Mouse (Mus musculus) liver, embryonic 13.5 days (tissue): Measurements from ENCODE around the gene Ksr1. TPM values are rescaled to one million over a fixed set of nuclear protein-coding genes. Genes with fewer than 3 reads are reported as not detected.

Experiments
- ATAC-seq: fragments of 200-750 bp; cut with Nextera tagmentation; 2 replicates; pipeline ENCODE4 v1.8.0; 2017; ENCODE audit warnings: low read depth, mild to moderate bottlenecking, moderate number of reproducible peaks, moderate library complexity
- DNase-seq: peaks from one replicate; pipeline ENCODE4 v3.0.0; 2022
- H3K27ac ChIP-seq: fragments of 300-500 bp; sonication (generic); 2 replicates; pipeline ENCODE4 v1.5.1; 2015; ENCODE audit warnings: moderate library complexity, mild to moderate bottlenecking, inconsistent platforms
- H3K27me3 ChIP-seq: fragments of 300-500 bp; sonication (generic); 2 replicates; pipeline ENCODE4 v1.6.1; 2015; ENCODE audit warnings: mild to moderate bottlenecking, inconsistent platforms
- H3K36me3 ChIP-seq: fragments of 300-500 bp; sonication (generic); 2 replicates; pipeline ENCODE4 v1.6.1; 2015; ENCODE audit warnings: mild to moderate bottlenecking, inconsistent platforms
- H3K4me1 ChIP-seq: fragments of 300-500 bp; sonication (generic); replicated peaks from 2 replicates; pipeline ENCODE4 v1.6.1; 2015; ENCODE audit warnings: inconsistent platforms
- H3K4me2 ChIP-seq: fragments of 300-500 bp; sonication (generic); 2 replicates; pipeline ENCODE4 v1.6.1; 2015; ENCODE audit warnings: inconsistent platforms, mild to moderate bottlenecking, moderate library complexity
- H3K4me3 ChIP-seq: fragments of 300-500 bp; sonication (generic); replicated peaks from 2 replicates; pipeline ENCODE4 v1.5.1; 2015; ENCODE audit warnings: mild to moderate bottlenecking, inconsistent platforms
- H3K9ac ChIP-seq: fragments of 300-500 bp; sonication (generic); 2 replicates; pipeline ENCODE4 v1.6.1; 2015; ENCODE audit warnings: mild to moderate bottlenecking, inconsistent platforms
- H3K9me3 ChIP-seq: fragments of 300-500 bp; sonication (generic); replicated peaks from 2 replicates; pipeline ENCODE4 v1.6.1; 2016; ENCODE audit warnings: inconsistent platforms
- WGBS: fragments of 180-500 bp; shearing (Covaris S2); methylation state at CpG from one replicate; pipeline ENCODE4 v1.1.7; 2015; ENCODE audit not compliant: insufficient replicate concordance; 5-methylcytosine and 5-hydroxymethylcytosine counted together
- polyA plus RNA-seq: library from polyadenylated mRNA; unstranded; fragments of >200 nt; fragmentation: Nextera tagmentation; extraction: Ambion mirVana; gene quantifications from 2 replicates; pipeline ENCODE4 v1.2.1, GENCODE M21; 2015

The Ksr1 gene
- polyA plus RNA-seq, 1 experiment from 2014 or later, result 1.8 TPM

DNA sequence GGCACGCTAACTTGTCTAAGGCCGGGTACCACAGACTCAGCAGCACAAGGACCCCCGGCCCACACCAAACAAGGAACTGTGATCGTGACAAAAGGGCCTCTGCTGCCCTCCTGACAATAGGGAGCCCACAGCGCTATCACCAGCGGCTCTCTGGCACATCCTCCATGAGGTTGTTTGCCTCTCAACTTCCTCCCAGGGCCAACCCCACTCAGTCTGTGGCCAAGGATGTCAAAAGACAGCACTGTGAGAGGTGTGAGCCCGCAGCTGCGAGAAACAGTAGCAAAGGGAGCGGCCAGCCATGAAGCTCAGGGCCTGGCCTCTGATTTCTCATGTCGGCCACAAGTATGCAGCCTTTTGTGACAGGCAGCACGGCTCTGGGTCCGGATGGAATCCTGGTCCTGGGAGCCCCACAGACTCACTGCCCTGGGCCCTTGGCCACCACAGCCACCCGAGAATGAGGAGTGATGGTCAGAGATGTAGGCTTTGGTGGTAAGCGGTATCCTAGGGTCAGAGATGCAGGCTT lies 104.2 kb downstream of the Ksr1 start:
- H3K9ac ChIP-seq, result no peak overlapping the region
- H3K27ac ChIP-seq, result no peak overlapping the region
- H3K36me3 ChIP-seq, result peaks cover 30% of the 10 kb centered on the region
- 63% methylated on average over 14 of the region's 14 CpGs for WGBS
- H3K4me2 ChIP-seq, result no peak overlapping the region
- H3K4me1 ChIP-seq, result peaks cover 11% of the 10 kb centered on the region
- no peak for ATAC-seq
- H3K9me3 ChIP-seq, result no peaks in the 10 kb centered on the region
- DNase-seq, result no peak
- no peaks in the 10 kb centered on the region for H3K27me3 ChIP-seq
- no peak overlapping the region for H3K4me3 ChIP-seq

- ATAC-seq (no peak), DNase-seq (no peak)
- Histone ChIP-seq H3K36me3 (peaks cover 22% of the 10 kb centered on the region), H3K4me1 (peaks cover 18% of the 10 kb centered on the region), H3K9ac (no peak overlapping the region), H3K9me3 (no peaks in the 10 kb centered on the region), H3K4me3 (no peak overlapping the region), H3K27ac (no peak overlapping the region), H3K4me2 (no peak overlapping the region), H3K27me3 (no peaks in the 10 kb centered on the region)
- whole genome bisulfite sequencing, result 59% methylated on average over 2 of the region's 2 CpGs
Observed at GRCm38 (mm10) chr11:79039488-79039887, 106.7 kb downstream of the Ksr1 start.

DNA sequence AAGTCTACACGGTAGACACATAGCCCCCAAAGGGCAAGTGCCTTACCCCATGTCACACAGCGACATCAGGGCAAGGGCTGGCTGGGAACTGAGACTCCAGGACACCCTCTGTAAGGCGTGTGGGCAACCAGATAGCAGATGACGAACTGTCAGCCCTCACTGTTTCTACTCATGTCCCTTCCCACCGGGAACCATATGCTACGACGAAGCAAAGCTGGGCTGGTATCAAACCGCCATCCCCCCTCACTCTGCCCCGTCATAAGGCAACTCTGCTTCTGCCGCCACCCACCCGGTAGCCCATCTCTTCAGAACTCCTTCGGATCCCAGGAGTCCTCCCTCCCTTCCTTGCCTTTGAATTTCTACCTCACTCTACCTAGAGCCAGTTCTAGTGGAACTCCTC lies 108.7 kb downstream of the Ksr1 start:
- Histone ChIP-seq H3K9ac (no peak overlapping the region), H3K4me2 (no peak overlapping the region), H3K36me3 (peaks cover 13% of the 10 kb centered on the region; the same call in 1 of the 2 replicates), H3K27ac (no peak overlapping the region), H3K9me3 (no peaks in the 10 kb centered on the region), H3K4me3 (no peak overlapping the region), H3K4me1 (peaks cover 18% of the 10 kb centered on the region), H3K27me3 (no peaks in the 10 kb centered on the region)
- WGBS, result 32% methylated on average over 12 of the region's 12 CpGs
- ATAC-seq (0 out of 2 replicates have a peak, but pooled peaks have one; percentile 37), DNase-seq (no peak)

GRCm38 (mm10) chr11:79036324-79036723 lies 109.9 kb downstream of the Ksr1 start:
- no peak for DNase-seq
- no peak overlapping the region for H3K9ac ChIP-seq

GRCm38 (mm10) chr11:79033636-79034035 lies 112.6 kb downstream of the Ksr1 start:
- no peak for ATAC-seq
- H3K4me2 ChIP-seq, result no peak overlapping the region
- H3K9me3 ChIP-seq, result no peaks in the 10 kb centered on the region
- no peak for DNase-seq
- no peak overlapping the region for H3K27ac ChIP-seq
- H3K9ac ChIP-seq, result no peak overlapping the region
- 20% methylated on average over 11 of the region's 11 CpGs for WGBS
- no peaks in the 10 kb centered on the region for H3K36me3 ChIP-seq
- no peak overlapping the region for H3K4me3 ChIP-seq
- peaks cover 29% of the 10 kb centered on the region for H3K4me1 ChIP-seq
- H3K27me3 ChIP-seq, result no peaks in the 10 kb centered on the region

More at GRCm38 (mm10) chr11:79036324-79036723, 109.9 kb downstream of the Ksr1 start:
- no peaks in the 10 kb centered on the region for H3K27me3 ChIP-seq
- ATAC-seq, result no peak
- H3K4me2 ChIP-seq, result no peak overlapping the region
- peaks cover 21% of the 10 kb centered on the region for H3K4me1 ChIP-seq
- no peaks in the 10 kb centered on the region for H3K9me3 ChIP-seq
- H3K4me3 ChIP-seq, result no peak overlapping the region
- WGBS, result 81% methylated on average over 13 of the region's 13 CpGs
- H3K27ac ChIP-seq, result no peak overlapping the region
- peaks cover 6% of the 10 kb centered on the region; the same call in 1 of the 2 replicates for H3K36me3 ChIP-seq

DNA sequence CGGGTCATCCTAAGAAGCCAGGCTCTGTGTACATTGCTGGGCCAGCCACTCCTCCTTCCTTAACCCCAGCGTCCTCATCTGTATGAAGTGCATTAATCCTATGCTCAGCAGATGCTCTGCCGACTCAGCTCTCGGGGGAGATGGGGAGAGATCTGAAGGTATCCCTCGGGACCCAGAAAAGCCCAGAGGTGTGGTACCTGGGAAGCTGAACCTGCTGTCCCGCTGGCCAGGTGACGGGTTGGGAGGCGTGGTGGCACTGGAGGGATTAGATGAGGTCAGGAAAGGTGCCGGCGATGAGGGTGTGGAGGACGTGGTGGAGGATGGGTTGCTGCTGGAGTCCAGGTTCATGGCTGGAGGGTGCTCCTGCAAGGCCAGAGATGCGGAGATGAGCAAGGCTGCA lies 113.2 kb downstream of the Ksr1 start:
- H3K9ac ChIP-seq, result no peak overlapping the region

GRCm38 (mm10) chr11:79031452-79031746 lies 114.8 kb downstream of the Ksr1 start:
- DNase-seq (no peak), ATAC-seq (no peak)
- Histone ChIP-seq H3K4me1 (peaks cover 14% of the 10 kb centered on the region), H3K9ac (no peak overlapping the region), H3K36me3 (peaks cover 13% of the 10 kb centered on the region), H3K9me3 (no peaks in the 10 kb centered on the region), H3K4me2 (no peak overlapping the region), H3K27me3 (no peaks in the 10 kb centered on the region), H3K4me3 (no peak overlapping the region), H3K27ac (no peak overlapping the region)
- 72% methylated on average over 5 of the region's 5 CpGs for WGBS

More for the DNA sequence above, 113.2 kb downstream of the Ksr1 start:
- no peak for ATAC-seq
- no peak for DNase-seq
- peaks cover 27% of the 10 kb centered on the region for H3K4me1 ChIP-seq
- H3K27me3 ChIP-seq, result no peaks in the 10 kb centered on the region
- no peaks in the 10 kb centered on the region for H3K9me3 ChIP-seq
- H3K4me3 ChIP-seq, result no peak overlapping the region
- H3K27ac ChIP-seq, result no peak overlapping the region
- 67% methylated on average over 12 of the region's 12 CpGs for WGBS
- H3K4me2 ChIP-seq, result no peak overlapping the region
- peaks cover 2% of the 10 kb centered on the region; the same call in 1 of the 2 replicates for H3K36me3 ChIP-seq

DNA sequence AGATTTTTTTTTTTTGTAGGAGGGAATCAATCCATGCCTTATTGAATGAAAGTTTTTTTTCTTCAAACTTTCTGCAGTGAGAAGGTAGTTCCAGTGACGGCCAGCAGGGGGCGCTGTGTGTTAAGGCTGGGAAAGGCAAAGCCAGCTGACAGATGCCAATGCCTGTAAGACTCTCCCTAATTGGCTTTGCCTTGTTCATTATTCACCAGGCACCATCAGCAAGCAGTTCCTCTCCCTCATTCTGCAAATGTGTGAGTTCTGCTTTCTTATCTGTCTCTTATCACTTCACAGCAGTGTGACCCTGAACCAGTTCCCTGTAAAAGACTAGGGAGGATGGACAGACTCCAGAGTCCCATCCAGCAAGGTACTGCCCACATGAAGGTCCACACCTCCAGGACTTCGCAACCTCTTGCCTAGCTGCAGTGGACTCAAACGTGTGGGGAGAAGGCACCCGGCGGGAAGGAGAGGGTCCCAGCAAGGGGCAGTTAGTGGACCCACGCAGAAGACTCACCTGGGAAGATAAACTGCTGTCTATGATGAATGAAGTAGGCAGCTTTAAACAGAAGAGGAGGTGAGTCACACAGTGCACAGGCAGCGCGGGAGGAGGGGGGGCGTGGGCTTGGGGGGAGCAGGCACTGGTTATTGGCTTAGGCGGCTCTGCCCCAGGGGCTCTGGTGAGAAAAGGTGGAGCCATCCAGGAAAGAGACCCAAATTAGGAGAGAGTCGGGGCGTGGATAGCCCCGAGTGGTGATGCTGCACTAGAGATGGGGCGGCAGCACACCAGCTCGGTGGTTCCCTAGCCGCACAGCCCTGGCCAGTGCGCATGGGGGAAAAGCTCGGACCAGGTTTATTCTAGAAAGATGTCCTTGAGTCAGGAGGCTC lies 115.4 kb downstream of the Ksr1 start:
- Histone ChIP-seq H3K27me3 (no peaks in the 10 kb centered on the region), H3K4me3 (no peak overlapping the region), H3K9me3 (no peaks in the 10 kb centered on the region), H3K27ac (no peak overlapping the region), H3K9ac (no peak overlapping the region), H3K4me2 (no peak overlapping the region), H3K36me3 (peaks cover 17% of the 10 kb centered on the region), H3K4me1 (peaks cover 11% of the 10 kb centered on the region)
- peak; percentile 19; the same call in 1 of the 2 replicates for ATAC-seq
- 40% methylated on average over 19 of the region's 19 CpGs for WGBS
- DNase-seq, result peak; percentile 63

DNA sequence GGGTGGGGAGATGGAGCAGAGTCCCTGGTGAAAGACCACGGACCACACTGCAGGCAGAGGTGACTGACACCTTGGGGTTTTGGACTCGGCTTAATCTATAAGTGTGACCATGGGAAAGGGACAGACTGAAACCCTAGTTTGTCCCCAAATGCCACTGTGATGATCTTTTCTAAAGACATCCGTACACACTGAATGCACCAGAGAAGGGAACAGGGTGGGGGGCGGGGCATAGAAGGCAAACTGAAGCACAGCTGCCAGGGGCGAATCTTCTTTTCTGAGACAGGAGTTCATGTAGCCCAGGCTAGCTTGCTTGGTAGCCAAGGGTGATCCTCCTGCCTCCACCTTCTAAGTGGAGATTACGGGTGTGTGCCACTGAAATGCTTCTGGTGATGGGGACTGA lies 122.5 kb downstream of the Ksr1 start:
- H3K4me3 ChIP-seq, result no peak overlapping the region
- DNase-seq, result no peak
- H3K27me3 ChIP-seq, result no peaks in the 10 kb centered on the region
- no peaks in the 10 kb centered on the region for H3K9me3 ChIP-seq
- H3K9ac ChIP-seq, result no peak overlapping the region
- peak overlapping the region; percentile 34; the same call in 1 of the 2 replicates for H3K4me2 ChIP-seq
- H3K36me3 ChIP-seq, result peaks cover 33% of the 10 kb centered on the region
- H3K27ac ChIP-seq, result peak overlapping the region; percentile 48
- peaks cover 26% of the 10 kb centered on the region for H3K4me1 ChIP-seq
- 27% methylated on average over 6 of the region's 6 CpGs for WGBS
- ATAC-seq, result no peak

DNA sequence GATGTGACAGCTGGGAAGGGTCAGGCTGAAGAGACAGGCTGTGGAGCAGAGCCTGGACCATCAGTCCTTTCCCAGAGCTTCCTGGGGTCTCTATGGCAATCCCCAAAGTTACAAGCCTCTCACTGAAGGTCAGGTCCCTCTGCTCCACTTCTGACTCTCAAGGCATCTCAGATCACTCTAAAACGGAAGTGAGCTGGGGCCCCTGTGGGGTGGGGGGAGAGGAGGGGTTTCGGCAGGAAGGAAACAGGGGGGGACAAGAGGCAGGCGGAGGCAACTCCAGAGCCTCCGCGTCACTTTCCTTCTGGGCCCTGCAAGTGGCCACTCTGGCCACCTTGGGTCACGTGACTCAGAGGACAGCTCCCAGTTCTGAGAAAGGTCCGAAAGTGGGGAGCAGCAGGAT lies 122.9 kb downstream of the Ksr1 start:
- Histone ChIP-seq H3K27me3 (no peaks in the 10 kb centered on the region), H3K9ac (no peak overlapping the region), H3K4me2 (peak overlapping the region; percentile 34), H3K27ac (peak overlapping the region; percentile 75), H3K4me1 (peaks cover 26% of the 10 kb centered on the region), H3K9me3 (no peaks in the 10 kb centered on the region), H3K4me3 (no peak overlapping the region), H3K36me3 (peaks cover 37% of the 10 kb centered on the region)
- DNase-seq, result no peak
- WGBS, result 11% methylated on average over 7 of the region's 7 CpGs
- ATAC-seq, result no peak

- H3K4me1 ChIP-seq, result peaks cover 26% of the 10 kb centered on the region
- H3K27me3 ChIP-seq, result no peaks in the 10 kb centered on the region
- WGBS, result 23% methylated on average over 4 of the region's 4 CpGs
- peak overlapping the region; percentile 34 for H3K4me2 ChIP-seq
- H3K27ac ChIP-seq, result peak overlapping the region; percentile 75
- no peak for DNase-seq
- no peak overlapping the region for H3K9ac ChIP-seq
- H3K4me3 ChIP-seq, result no peak overlapping the region
- no peaks in the 10 kb centered on the region for H3K9me3 ChIP-seq
- no peak for ATAC-seq
- H3K36me3 ChIP-seq, result peaks cover 36% of the 10 kb centered on the region
Observed at GRCm38 (mm10) chr11:79022836-79023235, 123.4 kb downstream of the Ksr1 start.
